Mouse (Mus musculus) liver (tissue): Measurements from ENCODE around the gene D11Wsu47e.

Experiments
- DNase-seq: peaks from one replicate; pipeline ENCODE4 v3.0.0-alpha.2; 2020; ENCODE audit warnings: mixed read lengths

Gene D11Wsu47e

DNA sequence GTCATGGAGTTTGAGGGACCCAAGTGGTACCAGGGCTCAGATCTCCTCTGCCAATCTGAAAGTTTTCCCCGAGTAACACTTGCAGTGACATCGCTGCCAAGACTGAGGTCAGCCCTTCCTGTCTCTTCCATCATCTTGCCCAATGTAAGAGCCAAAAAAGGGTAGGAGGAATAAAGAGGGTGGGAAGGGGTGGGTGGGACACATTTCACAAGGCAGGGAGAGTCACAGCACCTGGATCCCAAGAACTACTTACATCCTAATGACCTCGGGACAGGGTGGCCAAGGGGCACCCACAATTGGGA lies 53.3 kb downstream of the D11Wsu47e start:
- no peak for DNase-seq

DNA sequence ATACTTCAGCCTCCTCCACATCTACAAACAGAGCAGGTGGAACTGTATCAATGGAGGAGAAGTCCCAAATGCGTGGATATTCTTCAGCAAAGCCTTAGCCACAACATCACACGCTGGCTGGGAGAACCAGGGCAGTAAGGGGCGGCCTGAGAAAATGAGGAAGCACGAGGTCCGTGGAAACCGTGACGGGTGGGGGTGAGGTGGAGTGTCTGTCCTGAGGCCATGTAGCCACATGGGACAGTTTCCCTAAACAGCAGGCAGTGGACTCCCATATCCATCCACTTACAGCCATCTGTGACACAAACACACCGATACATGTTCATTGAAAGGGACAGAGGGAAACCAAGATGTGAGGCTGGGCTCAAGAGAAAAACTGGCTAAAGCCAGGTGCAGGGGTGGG lies 53.7 kb downstream of the D11Wsu47e start:
- DNase-seq = no peak

DNA sequence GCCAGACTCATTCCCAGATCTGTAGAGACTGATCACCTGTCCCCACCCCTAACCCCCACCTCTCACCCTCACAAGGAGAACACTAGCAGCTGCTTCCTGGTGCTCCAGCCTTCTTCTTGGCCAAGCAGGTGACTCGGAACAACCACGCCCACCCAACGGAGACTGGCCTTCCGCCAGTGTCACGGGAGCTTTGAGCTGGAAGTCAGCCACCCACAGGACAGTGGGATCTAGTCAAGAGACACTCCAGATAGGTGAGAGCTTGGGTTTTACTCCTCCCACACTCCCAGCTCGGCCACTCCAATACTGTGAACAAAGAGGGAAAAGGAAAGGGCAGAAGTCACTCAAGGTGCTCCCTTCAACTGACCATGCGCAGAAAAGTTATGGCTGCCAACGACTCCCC lies 55.0 kb downstream of the D11Wsu47e start:
- DNase-seq = no peak

DNA sequence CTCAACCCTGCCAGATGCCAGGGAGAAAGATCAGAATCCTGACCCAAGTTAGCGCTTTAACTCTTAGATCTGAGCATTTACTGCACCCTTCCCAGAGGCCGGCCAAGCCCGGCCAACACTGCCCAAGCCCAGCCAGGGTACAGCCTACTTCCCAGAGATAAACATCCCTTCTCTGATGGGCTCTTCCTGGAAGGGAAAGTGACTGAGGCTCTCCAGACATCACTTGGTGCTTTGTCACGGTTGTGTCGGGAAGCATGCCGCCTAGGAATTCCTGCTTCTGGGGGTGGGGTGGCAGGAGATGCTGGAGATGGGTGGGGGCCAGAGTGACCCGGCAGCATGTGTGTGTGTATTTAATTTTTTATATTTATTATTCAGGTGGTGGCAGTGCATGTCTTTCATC lies 55.9 kb downstream of the D11Wsu47e start:
- no peak for DNase-seq

DNA sequence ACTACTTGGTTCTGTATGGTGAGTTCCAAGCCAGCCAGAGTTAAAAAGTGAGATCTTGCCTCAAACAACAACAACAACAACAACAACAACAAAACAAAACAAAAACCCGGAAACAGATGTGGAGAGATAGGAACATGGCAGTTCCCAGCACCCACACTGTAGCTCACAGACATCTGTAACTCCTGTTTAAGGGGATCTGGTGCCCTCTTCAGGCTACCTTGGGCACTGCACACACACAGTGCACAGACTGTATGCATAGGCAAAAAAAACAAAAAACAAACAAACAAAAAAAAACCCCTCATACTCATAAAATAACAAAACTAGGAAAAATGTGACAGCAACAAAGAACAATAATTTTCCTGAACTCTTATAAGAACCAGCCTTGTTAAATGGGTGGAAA lies 58.8 kb downstream of the D11Wsu47e start:
- no peak for DNase-seq
